Mouse (Mus musculus) cerebellum, adult 9-11 months (tissue): Measurements from ENCODE around the gene Chd5.

Source experiments
- DNase-seq: peaks from one replicate; pipeline ENCODE4 v3.0.0; 2022

The Chd5 gene

DNA sequence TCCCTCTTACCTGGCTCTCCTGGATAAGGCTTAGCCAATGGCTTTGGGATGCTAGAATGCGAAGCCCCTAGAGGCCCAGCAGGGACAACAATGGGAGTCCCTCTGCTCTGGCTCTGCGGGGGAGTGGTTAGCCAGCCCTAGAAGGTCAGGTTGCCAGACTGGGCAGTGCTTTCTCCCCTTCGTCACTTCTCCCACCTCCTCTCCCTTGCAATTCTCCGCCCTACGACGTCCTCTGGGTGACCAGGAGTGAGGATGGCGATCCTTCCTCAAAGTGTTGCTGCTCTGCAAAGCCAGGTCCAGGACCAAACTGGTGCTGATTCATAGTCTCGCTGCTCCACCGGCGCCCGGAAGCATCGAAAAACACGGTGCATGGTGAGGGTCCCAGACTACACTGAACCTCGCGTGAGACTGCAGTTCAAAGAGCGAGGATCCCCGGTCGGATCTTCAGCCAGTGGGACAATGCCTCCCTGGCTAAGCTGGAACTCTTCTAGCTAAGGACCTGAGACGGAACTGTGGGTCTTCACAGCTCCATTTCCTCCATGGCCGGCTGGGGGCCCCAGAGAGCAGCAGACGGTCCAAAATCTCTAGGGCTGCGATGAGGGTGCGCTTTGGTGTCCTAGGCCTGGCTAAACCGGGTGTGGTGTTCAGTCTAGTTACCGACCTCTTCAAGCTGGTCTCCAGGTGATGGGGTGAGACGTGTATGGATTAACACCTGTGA is 19.8 kb upstream of the Chd5 start, which contains the start of gene Rnf207:
Gene Rnf207, minus strand, starts transcription at position 477 of the 718 bp plus-strand sequence.
- DNase-seq = peak; percentile 55

DNA sequence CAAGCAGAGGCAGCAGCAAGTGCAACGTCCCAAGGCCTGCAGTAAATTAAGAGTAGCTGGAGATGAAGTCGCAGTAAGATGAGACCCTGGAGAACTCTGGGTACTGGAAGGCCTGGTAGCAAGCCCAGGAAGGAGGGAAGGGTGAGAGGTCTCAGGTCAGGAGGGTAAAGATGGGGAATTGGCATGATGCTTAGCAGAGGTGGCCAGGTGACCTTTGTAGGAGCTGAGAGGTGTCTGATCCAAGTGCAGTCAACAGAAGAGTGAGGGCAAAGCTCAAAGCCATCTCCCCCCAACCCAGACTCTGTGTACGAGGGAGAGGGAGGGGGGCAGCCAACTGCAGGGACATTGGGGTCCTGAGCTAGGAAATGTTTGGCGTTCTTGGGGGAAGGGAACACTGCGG is 17.0 kb upstream of the Chd5 start:
- no peak for DNase-seq

DNA sequence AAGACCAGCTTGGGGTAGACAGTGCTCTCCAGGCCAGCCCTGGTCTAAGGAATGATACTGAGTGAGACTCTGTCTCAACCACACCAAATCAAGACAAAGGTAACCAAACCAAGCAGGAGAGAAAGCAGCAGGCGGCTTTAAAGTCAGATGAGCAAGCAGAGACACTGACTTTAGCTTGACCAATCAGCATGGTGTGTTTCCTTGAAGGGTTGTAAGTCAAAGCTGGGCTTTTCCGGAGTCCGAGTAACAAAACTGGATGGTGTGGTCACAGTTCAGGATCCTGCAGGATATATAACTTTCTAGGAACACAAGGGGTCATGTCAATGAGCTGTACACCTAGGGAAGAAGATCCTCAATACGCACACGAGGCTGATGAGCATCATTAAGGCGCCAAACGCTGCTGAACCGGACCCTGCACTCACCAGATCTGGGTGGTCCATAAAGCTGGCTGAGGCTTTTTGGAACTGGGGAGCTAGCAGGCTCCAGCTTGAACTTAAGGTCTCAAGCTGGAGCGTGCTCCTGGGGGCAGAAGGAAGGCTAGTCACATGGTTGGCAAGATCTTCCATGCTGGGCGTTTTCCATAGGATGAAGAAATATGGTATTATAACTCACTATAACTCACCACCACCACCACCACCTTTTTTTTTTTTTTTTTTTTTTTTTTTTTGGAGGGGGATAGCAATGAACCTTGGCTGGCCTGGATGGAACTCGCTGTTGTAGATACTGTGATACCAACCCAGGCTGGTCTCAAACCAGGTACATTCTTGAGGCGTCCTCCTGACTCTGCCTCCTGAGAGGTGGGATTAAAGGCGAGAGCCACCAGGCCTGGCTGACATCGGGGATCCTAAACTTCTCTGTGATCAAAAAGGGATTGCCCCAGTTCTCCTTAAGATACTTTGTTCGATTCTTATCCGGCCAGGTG is 13.5 kb upstream of the Chd5 start:
- peak; percentile 40 for DNase-seq

DNA sequence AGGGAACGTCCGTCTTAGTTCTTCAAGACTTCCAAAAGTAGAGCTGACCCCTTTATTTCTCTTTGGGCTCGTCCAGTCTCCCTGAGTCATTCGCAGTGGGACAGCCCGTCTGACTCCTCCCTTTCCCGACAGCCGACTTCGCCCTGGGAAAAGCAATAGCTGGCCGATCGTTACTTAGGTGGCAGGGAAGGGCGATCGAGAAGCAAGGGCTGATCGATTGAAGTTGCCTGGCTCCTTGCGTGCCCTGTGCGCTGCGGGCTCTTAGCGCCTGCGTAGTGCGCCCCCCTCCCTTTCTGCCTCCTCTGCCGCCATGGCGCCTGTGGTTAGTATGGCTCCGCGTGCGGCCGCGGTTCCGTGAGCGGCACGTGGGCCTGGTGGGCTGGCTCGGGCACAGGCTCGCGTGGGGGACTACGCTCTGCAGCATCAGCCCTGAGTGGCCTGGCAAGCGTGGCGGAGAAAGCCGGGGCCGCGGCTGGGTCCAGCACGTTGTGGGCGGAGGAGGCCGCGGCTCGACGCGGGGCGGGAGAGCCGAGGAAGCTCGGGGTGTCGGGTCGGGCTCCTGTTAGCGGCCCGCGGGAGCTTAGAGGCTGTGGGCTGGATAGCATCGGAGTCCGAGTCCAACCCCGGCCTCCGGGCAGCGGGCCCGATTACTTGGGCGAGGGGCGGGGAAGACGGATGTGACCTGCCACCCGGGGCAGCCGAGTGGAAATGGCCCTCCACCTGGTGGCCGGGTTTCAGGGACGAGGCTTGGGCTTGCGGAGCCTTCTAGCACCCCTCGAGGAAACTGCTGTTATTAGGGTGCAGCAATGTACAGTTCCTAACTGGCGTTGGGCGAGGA is 12.7 kb upstream of the Chd5 start, which contains the start of gene Rpl22:
Gene Rpl22, plus strand, starts transcription at position 169 of the 838 bp plus-strand sequence.
- DNase-seq = peak; percentile 97

DNA sequence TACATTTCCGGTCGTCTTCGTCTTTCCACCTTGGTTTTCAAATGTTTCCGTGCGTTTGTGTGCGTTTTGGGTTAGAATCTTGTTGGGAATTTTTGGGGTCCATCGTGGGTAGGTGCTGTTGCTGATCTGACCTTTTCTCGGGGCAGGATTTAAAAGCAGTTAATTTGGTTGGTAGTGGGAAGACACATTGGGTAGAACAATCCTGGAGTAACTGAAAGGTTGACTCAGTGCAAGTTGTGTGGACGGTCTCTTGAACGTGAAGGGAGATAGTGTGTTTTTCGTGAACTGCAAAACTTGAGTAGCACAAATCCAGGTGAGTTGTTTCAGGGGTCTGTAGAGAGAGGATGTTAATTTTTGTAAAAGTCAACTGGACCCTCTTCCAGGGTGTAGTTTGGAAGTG is 11.9 kb upstream of the Chd5 start:
- DNase-seq = no peak

DNA sequence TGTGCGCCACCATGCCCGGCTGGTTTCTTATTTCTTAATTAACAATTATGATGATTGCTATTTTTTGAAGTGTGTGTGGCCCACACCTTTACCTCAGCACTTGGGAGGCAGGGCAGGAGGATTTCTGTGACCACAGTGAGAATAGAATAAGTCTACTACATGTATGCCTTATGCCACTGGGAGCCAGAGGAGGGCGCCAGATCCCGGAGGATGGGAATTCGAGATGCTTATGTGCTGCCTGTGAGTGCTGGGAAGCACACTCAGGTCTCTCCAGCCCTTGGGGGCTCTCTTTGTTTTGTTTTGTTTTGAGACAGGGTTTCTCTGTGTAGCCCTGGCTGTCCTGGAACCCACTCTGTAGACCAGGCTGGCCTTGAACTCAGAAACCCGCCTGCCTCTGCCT is 9.8 kb upstream of the Chd5 start:
- DNase-seq = no peak

DNA sequence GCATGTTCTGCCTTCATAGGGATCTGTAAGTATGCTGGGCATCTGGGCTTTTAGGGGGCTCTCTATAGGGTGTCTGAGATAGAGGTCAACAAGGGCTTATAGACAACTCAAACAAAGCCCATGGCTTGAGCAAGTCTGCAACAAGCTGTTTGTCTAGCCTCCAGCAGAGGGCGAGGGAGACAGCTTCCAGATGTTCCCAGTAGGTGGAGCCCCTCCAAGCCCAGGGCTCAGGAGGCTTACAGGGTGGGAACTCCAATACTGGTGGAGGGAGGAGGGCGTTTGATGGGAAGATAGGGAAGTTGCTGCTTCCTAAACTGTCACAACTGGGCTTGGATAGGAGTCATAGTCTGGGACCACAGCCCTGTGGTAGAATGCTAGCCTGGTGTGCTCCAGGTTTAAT is 5.5 kb upstream of the Chd5 start:
- DNase-seq = no peak

DNA sequence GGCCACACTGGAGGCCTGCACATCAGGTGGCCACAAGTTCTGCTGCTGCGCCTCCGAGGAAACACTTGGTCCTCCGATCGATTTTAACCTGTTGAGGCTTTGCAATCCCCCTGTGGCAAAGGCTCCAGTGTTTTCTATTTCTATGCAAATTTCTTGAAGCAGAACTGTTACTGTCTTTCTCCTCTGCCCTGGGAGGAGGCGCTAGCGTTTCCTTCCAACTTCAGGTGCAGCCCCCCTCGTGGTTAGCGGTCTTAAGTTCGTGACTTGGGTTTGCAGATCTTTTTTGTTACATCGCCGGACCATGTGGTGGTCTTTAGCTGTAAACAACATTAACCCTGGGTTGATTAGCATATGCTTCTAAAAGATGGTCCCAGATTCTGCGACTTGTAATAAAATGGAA is 4.9 kb upstream of the Chd5 start:
- no peak for DNase-seq

DNA sequence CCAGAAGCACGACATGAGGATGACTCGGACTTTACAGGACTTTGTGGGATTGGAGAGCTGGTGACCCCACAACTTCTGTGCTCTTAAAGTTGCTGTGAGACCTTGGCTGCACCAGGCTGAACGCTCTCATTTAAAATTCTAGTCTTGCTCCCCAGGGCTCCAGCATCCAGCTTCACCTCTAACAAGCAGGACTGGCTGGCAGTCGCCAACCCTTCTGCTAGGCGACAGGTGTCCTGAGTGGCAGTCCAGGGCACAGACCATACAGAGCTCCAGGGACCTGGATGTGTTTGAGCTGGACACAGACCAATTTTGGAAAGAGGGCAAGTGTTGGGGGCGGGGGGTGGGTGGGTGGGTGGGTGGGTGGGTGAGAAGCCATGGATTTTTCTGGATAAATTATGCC is 679 bp upstream of the Chd5 start:
- peak; percentile 52 for DNase-seq

DNA sequence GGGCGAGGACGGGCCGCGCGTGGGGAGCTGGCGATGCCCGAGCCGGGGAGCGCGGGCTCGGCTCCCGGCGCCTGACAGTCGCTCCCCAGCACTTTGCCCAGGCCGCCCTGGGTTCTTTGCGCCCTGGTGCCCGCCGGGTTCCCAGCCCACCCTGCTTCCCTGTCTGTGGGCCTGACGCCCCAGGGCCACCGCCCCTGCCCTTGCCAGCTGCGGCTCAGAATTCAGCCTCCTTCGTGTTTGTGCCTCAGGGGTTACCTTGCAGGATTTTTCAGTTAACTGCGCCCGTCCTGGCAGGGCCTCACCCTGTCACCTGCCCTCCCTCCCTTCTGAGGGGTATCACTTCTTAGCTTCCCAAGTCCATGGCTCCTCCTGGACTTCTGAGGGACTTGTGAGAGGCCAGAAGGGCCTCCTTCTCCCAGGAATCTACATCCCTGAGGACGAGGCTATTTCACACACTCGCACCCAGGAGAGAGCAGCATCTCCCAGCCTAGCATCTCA is 891 bp downstream of the Chd5 start:
- DNase-seq = no peak

DNA sequence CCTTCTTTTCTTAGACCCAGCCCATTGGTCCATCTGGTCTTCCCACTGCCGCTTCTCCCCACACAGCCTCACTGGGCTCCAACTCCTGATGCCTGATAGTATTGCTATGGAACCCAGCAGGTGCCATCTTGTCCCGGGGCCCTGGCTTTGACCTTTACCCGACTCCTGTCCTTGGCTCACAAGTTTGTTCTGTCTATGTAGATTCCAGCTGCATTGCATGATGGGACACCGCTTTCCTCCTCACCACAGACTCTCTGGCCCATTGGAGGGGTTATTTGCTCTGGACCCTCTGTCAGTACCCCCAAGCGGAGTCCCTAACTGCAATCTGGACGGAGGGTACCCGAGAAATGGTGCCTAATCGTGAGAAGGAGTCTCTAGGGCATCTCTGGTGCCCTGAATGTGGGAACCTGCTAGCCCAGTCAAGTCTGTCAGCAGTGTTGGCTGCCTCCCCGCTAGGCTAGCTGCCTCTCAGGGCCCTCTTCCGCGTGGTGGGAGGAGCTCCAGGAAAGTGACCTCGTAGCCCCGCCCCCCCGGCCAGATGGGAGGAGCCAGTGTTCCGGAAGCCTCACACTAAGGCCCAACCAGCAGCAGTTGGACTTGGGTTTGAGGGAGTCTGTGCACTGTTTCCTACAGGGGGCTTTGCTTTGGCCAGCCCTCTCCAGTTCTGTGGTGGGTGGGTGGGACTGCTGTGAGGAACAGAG is 2.3 kb downstream of the Chd5 start:
- DNase-seq = no peak

DNA sequence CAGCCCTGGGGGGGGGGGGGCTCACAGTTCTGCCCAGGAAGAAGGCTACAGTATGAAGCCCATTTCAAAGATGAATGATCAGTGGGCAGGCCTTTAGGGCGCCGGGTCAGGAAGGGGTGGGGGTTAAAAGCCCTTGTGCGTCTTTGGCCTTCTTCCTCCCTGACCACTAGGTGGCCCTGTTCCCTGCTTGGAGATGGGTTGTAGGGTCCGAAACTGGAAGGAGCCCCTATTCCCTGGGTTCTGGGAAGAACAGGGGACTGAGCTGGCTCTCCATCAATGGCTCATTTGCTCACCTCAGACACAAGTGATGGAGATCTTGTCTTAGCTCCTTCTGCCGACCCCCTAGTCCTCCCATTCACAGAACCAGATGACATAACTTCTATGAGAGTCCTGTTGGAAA is 4.8 kb downstream of the Chd5 start:
- no peak for DNase-seq

DNA sequence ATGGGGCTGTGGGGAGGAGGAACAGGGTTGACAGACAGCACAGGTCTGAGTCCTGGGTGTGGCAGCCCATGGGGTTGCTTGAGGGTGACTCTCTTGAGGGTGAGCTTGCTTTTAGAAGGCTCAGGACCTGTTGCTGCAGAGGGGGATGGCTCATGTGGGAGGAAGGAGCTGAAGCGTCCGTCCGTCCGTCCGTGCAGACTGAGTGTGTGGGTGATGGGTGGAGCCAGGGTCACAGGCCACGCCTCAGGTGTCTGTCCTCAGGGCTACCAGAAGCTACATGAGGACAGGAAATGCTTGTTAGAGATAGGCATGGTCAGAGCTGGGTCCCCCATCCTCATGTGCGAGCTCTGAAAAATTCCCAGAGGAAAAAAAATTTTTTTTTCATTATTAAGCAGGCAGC is 6.2 kb downstream of the Chd5 start:
- DNase-seq = no peak

DNA sequence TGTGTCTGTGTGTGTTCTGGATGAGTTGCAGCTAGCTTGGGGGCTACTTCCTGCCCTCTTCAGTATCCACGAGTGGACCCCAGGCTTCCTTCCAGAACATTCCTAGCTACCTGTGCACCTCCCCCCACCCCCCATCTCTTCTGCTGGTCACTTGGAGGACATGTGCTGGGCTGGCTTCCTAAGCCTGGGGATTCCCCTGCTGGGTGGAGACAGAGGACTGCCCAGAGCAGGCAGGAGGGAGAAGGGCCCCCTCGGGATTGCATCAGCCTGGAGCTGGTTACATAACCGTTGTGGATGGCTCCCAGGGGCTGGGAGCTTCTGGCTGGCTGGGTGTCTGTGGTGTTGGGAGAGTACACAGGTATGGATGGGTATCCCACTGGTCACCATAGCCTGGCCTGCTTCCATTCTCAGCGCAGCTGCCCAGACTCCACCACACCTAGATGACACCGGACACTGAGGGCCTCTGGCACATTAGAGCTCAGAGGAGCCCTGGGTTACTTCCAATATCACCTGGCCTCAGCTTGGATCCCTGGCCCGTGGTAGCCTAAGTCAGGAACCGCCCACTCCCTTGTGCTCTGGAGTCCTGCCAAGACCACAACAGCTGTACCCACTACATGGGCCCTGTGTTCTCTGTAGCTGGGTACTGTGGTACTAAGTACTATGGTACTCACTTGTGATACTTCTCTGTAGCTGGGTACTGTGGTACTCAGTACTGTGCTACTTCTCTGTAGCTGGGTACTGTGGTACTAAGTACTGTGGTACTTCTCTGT is 6.9 kb downstream of the Chd5 start:
- peak; percentile 40 for DNase-seq

DNA sequence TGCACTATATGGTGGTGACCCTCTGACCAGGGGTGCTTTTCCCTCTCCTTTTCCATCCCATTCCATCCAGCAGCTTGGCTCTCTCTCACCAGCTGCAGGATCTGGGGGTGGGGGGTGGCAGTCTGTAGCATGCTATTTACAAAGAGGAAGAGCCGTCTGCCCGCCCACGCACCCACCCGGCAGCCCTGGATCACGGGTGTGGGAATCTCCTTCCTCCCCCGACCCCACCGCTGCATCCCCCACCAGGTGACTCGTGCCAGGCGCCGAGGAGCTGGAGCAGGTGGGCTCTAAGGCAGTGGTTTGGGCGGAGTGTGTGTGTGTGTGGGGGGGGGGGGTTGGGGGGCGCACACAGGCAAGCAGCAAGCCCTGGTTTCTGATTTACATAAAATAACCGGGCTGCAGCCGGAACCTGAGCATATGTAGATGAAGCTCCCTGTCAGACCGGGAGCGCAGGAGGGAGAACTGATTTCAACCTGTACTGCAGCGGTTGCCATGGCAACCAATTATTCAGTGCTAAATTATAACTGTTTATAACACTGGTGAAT is 11.5 kb downstream of the Chd5 start:
- no peak for DNase-seq

DNA sequence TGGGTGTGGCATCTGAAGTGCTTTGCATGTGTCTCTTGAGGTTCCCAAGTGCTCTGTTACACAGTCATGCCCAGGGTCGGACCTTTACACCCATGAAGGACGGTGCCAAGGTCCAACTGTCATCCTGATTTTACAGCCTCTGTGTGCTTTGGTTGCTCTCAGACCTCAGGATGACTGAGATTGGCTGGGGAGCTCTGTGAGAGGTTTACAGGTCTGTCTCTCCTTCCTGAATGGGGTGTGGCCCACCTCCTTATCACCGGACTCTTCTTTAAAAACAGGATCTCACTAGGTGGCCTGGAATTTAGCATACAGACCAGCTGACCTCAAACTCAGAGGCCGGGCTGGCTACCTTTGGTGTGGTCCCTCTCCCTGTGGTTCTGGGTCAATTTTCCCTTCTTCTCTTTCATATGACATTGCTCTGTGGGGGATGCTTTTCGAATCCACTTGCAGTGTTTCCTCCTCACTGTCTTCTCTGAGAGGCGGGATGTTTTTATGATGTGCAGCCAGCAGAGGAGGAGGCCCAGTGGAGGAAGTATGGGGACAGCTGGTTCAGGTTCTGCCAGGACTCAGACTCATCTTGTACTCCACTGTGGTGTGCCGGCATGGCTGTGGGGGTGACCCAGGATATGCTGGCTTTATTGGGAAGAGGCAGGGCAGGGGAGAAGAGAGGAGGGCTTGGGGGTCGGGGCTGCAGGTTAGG is 12.4 kb downstream of the Chd5 start:
- no peak for DNase-seq

DNA sequence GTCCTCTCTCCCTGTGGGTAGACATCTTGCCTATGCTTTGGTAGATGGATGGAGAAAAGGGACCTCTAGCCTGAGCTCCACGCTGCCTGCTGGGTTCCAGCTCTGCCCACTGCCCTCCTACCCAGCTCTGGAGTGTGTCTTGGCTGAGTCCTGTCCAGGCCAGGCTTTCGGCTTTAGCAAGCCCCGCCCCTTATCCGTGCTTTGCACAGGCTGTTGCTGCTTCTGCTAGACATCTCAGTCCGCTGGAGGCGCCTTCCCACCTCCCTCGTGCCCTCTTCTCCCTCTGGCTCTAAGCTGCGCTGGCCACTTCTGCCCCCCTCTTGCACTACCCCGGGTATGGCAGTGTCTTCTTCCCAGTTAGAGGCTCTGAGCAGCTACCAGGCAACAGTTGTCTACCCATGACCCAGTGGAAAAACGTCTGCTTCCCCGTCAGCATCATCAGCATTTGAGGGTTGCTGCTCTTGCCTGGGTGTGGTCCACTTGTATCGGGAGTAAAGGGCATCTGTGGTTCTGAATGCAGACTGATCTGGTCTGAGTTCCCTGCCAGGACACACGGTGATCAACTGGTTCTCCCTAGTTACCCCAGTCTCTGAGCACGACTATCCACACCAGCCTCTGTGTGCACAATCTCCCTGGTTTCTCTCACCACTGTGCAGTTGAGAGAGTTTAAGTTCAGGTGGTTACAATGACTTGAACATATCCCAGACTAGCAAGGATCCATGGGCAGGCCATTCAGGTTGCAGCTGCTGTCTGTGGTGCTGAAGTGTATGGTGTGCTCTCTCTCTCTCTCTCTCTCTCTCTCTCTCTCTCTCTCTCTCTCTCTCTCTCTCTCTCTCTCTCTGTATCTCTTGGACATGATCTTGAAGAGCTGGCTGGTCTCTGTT is 13.2 kb downstream of the Chd5 start:
- no peak for DNase-seq

DNA sequence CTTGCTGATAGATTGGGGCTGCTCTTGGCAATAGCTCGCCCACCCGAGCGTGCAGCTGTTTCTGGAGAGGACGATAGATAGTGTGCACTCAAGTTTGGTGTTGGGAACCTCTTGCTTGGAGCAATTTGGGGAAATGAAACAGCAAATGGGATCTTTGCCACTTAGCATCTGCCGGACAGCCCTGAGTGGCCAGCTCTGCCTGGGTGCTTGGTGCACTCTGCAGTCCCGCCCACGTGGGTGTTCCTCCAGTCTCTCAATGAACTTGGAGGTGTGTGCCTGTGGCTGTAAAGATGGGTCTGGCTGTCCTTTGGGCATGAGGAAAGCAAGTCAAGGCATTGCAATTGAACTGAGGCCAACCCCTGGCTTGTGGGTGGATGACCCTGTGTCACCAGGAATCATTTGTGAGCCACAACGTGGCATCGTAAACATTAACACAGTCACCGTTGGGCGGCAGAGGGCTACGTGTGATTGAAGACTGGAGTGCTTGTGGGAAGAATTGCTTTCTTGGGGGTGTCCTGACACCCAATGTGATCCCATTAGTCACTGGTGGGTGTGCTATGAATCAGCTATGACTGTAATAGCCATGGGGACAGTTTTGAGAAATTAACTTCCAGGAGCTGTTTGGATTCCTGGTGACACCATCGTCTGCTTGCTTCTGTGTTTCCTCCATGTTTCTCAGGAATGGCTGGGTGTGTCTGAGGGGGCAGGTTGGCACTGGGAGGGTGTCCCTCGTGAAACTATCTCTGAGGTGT is 15.6 kb downstream of the Chd5 start:
- DNase-seq = no peak

DNA sequence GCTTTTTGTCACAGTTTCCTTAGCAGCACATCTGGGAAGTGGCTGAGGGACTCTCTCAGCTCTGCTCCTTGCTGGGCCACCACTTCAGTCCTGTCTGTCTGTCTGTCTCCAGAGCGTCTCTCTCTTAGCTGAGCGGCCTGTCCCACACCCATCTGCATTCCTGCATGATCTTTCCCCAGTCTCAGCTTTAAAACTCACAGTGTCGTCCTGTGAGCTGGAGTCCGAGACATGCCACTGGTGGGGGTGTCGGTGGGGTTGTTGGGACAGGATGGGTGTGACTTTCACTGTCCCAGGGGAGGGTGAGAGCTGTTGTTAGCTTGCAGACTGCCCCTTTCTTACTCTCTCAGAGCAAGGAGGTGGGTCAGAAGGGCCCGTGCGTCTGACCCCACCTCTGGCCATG is 17.2 kb downstream of the Chd5 start:
- DNase-seq = no peak
